Mouse (Mus musculus): ENCODE measurements around the gene Hoxd9. TPM values are rescaled to one million over a fixed set of nuclear protein-coding genes. Genes with fewer than 3 reads are reported as not detected.

Gene Hoxd9
- total RNA-seq, 4 experiments from 2014 or later, result 22.6 to 27.5 (median 23.7) TPM

DNA sequence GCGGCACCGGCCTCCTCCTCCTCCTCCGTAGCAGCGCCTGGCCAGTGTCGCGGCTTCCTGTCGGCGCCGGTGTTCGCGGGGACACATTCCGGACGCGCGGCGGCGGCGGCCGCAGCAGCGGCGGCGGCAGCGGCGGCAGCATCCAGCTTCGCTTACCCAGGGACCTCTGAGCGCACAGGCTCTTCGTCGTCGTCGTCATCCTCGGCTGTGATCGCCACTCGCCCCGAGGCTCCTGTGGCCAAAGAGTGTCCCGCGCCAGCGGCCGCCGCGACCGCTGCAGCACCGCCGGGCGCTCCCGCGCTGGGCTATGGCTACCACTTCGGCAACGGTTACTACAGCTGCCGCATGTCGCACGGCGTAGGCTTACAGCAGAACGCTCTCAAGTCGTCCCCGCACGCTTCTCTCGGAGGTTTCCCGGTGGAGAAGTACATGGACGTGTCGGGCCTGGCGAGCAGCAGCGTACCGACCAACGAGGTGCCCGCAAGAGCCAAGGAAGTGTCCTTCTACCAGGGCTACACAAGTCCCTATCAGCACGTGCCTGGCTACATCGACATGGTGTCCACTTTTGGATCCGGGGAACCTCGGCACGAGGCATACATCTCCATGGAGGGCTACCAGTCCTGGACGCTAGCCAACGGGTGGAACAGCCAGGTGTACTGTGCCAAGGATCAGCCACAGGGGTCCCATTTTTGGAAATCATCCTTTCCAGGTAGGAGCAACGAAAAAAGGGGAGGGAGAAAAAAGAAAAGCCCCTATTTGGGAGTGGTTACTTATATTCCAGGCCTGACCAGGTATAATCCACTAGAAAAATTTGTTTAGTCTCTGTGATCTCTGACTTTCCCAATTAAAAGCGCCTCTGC lies 28.9 kb upstream of the Hoxd9 start:
- DNase-seq (ENCODE audit: low spot score in 2 of 2), result no peak

- DNase-seq (ENCODE audit: low spot score in 2 of 2), result no peak
These were observed 28.3 kb upstream of the Hoxd9 start for GRCm38 (mm10) chr2:74669230-74669578.

DNA sequence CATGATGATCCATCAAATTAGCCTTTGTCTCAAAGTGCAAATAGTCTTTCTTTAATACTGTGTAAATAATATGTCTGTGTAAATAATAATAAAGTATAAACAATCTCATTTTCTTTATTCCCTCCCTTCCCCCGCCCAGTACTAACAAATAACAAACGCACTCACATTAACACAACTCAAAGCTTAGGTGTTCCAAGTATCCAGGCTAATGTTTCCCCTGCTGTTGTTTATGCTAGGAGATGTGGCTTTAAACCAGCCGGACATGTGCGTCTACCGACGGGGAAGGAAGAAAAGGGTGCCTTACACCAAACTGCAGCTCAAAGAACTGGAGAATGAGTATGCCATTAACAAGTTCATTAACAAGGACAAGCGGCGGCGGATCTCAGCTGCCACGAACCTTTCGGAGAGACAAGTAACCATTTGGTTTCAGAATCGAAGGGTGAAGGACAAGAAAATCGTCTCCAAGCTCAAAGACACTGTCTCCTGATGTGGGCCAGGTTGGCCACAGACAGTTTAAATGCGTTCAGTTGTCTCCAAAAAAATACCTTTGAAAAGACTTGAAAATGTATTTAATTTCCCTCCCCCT lies 27.8 kb upstream of the Hoxd9 start:
- DNase-seq (ENCODE audit: low spot score in 2 of 2), result no peak

GRCm38 (mm10) chr2:74670632-74671188 lies 26.8 kb upstream of the Hoxd9 start:
- no peak for DNase-seq (ENCODE audit: low spot score in 2 of 2)

DNA sequence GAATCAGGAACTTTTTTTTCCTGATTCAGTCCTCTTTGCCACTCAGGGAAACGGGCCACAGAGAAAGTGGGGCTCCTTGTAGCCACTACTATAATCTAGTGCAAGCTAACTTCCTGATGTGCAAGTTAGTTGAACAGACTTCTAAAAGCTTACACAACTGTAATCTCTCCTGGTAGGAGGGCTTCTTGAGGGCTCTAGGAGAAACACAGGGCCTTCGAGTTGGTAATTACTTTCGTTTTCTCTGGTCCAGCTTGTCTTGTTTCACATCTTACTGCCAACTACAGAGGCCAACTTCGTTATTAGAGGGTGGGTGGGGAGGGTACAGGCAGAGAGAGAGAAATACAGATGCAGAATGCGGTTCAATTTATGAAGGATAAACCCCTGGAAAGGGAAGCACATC lies 25.7 kb upstream of the Hoxd9 start:
- no peak for DNase-seq (ENCODE audit: low spot score in 2 of 2)

- DNase-seq (ENCODE audit: low spot score in 2 of 2), result no peak
These were observed 24.8 kb upstream of the Hoxd9 start for GRCm38 (mm10) chr2:74672481-74673362.

DNA sequence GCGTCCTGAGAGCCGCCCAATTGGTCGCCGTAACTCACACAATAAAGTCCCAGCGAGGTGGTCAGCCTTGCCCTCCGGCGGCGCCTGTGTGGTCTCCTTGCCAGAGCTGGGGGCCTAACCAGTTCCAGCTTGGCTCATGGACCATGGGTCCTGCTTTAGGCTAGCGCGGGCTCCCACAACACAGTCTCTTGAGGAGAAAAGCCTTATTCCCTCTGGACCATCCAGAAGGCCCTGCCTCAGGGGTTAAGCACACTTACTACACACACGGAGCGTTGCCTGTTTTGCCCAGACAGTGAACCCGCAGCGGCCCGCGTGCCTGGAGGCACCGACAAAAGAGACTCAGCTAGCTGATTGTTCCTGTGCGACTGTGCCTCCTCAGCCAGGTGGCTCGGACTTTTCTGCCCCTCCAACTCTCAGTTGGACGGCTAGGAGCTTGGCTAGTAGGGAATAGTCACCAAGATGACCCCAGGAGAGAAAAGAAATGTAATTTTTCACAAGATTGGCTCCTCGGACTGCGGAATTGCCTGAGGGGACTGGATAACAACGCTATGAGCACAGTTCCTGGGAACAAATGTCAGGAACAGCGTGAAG lies 23.6 kb upstream of the Hoxd9 start:
- no peak for DNase-seq (ENCODE audit: low spot score in 2 of 2)

- no peak for DNase-seq (ENCODE audit: low spot score in 2 of 2)
These were observed 22.5 kb upstream of the Hoxd9 start, which contains the start of gene Hoxd12 for GRCm38 (mm10) chr2:74674881-74675665. Hoxd12 (plus strand) TSS chr2:74675013.

DNA sequence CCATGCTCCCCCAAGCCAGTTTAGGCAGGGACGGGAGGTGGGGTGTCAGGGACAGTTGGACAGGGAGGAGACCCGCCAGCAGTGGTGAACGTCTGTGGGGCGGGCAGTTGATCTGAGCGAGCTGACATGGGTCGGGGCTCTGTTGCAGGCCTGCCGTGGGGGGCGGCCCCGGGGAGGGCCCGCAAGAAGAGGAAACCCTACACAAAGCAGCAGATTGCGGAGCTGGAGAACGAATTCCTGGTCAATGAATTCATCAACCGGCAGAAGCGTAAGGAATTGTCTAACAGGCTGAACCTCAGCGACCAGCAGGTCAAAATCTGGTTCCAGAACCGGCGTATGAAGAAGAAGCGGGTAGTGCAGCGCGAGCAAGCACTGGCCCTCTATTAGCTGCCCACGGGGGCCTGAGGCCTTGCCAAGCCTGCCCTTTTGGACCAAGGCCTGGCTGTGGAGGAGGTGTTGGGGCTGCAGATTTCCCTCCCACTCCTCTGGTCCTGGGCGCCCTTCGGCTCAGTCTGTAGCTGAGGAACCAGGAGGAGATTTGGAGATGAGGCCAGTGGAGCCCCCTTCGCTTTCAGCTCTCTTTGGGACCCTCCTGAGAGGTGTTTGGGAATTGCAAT lies 21.8 kb upstream of the Hoxd9 start:
- no peak for DNase-seq (ENCODE audit: low spot score in 2 of 2)

GRCm38 (mm10) chr2:74676376-74677052 lies 21.0 kb upstream of the Hoxd9 start:
- no peak for DNase-seq (ENCODE audit: low spot score in 2 of 2)

GRCm38 (mm10) chr2:74677106-74677505 lies 20.4 kb upstream of the Hoxd9 start:
- DNase-seq (ENCODE audit: low spot score in 2 of 2), result no peak

DNA sequence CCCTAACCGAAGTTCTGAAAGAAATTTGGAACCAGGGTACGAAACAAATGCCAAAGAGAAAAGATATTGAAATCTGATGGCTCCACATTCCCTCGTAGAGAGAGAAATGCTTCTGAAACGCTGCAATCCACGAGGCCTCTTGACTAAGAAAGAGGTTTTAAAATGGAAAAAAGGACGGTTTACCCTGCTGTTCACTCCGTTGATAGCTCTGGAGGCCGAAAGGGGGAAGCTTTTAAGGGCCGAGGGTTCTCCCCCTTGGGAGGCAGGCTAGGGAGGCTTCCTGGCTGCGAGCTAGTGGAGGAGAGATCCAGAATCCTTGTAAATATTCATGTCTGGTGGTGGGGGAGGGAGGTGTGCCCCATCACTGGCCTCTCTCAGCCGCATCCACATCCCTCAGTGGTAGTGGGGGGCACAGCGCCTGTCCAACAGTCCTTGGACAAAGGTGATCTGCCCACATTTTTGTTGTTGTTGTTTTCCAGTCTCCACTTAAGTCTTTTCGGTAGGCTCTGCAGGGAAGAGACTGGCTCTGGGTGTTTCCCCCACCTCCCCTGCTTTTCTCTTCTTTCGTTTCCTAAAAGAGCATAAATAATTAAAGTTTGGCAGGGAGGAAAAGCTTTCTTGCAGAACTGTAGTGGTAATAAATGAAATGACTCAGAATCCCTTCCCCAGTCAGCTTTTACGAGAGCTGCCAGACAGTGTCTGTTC lies 18.5 kb upstream of the Hoxd9 start, which contains the start of gene Hoxd11:
Gene Hoxd11, plus strand, starts transcription at position 667 of the 705 bp plus-strand sequence.
- DNase-seq (ENCODE audit: low spot score in 2 of 2), result no peak

- DNase-seq (ENCODE audit: low spot score in 2 of 2), result no peak
These were observed 17.9 kb upstream of the Hoxd9 start for GRCm38 (mm10) chr2:74679596-74679971.

GRCm38 (mm10) chr2:74679980-74680379 lies 17.5 kb upstream of the Hoxd9 start:
- no peak for DNase-seq (ENCODE audit: low spot score in 2 of 2)

DNA sequence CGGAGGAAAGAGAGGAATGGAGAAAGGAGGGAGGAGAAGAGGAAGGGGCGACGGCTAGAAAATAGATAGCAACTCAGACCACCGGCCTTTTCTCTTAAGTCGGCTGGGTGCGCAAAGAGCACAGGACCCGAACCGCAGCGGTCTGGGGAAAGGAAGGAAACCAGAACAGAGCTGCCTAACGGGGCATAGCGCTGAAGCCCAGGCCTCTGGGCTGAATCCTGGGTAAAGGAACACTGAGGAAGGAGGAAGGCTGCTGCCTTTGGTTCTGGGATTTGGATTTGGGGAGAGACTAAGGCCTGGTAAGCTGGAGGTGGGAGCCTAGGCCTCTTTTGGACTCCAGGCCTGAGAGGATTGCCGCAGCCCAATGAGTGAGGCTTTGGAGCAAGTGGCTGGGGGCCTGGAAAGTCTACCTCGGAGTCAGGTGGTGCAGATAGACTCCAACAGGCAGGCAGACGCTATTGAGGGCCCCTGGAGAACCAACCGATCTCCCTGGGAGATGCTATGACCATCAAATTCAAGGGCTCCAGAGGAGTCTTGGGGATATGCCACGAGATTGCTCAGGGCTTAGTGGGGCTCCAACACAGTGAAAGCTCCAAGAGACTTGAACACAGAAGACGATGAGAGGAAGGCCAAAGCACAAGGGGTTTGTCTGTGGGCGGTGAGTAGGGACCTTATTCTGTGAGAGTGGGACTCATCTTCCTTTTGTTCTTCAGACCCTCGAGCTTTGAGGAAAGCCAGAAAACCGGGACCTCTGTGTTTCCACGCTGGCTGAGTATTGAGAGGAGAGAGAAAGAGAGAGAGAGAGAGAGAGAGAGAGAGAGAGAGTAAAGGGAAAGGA lies 16.7 kb upstream of the Hoxd9 start:
- DNase-seq (ENCODE audit: low spot score in 2 of 2), result no peak

DNA sequence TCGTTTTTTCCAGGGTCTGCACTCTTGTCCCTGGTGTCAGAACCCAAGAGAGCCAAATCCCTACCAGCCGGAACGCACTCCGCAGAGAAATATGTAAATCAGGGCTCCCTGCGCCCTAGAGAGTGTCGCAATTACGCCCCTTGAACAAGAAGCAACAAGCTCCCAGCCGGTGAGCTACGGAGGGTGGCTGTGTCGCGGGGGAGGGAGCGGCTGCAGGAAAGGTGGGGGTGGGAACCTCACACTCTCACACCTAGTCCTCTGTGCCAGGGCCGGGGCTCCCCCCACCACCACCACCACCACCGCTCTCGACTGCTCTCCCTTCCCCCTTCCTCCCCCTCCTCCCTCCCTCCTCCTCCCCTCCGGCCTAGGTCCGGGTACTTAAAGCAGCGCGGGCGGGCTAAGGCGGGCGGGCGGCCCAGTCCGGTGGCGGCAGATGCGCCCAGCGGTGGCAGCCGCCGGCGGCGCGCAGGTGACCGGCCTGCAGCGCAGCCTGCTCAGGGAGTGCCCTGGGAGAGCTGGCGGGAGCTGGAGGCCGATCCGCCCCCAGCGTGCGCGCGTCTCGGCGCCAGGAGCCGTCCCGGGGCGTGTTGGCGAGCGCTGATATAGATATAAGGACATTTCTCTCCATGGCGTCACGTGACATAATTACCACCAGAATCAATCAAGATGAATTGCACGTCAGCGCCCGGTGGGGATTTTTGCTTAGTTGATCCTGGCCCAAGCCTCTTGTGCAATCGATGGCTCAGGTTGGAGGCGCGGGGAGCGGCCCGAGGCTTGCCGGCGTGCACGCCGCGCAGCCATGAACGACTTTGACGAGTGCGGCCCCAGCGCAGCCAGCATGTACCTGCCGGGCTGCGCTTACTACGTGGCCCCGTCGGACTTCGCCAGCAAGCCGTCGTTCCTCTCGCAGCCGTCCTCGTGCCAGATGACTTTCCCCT lies 15.7 kb upstream of the Hoxd9 start:
- no peak for DNase-seq (ENCODE audit: low spot score in 2 of 2)

- no peak for DNase-seq (ENCODE audit: low spot score in 2 of 2)
These were observed 14.7 kb upstream of the Hoxd9 start for GRCm38 (mm10) chr2:74682796-74683195.
